Mouse (Mus musculus) midbrain, embryonic 15.5 days (tissue): Measurements from ENCODE around the gene Gm8773. TPM values are rescaled to one million over a fixed set of nuclear protein-coding genes. Genes with fewer than 3 reads are reported as not detected.

Experiments
- ATAC-seq: fragments of 200-750 bp; cut with Nextera tagmentation; replicated peaks from 2 replicates; pipeline ENCODE4 v1.8.0; 2017; ENCODE audit warnings: moderate TSS enrichment
- H3K27ac ChIP-seq: fragments of 300-500 bp; sonication (generic); 2 replicates; pipeline ENCODE4 v1.5.1; 2015; ENCODE audit warnings: mild to moderate bottlenecking, inconsistent platforms
- H3K27me3 ChIP-seq: fragments of 300-500 bp; sonication (generic); replicated peaks from 2 replicates; pipeline ENCODE4 v1.6.1; 2015; ENCODE audit warnings: inconsistent platforms
- H3K36me3 ChIP-seq: fragments of 300-500 bp; sonication (generic); replicated peaks from 2 replicates; pipeline ENCODE4 v1.6.1; 2015; ENCODE audit warnings: inconsistent platforms
- H3K4me1 ChIP-seq: fragments of 300-500 bp; sonication (generic); 2 replicates; pipeline ENCODE4 v1.6.1; 2015; ENCODE audit warnings: inconsistent platforms
- H3K4me2 ChIP-seq: fragments of 300-500 bp; sonication (generic); 2 replicates; pipeline ENCODE4 v1.6.1; 2015; ENCODE audit warnings: inconsistent platforms, mild to moderate bottlenecking, moderate library complexity
- H3K4me3 ChIP-seq: fragments of 300-500 bp; sonication (generic); 2 replicates; pipeline ENCODE4 v1.5.1; 2015; ENCODE audit warnings: mild to moderate bottlenecking, inconsistent platforms
- H3K9ac ChIP-seq: fragments of 300-500 bp; sonication (generic); 2 replicates; pipeline ENCODE4 v1.6.1; 2015; ENCODE audit warnings: mild to moderate bottlenecking, inconsistent platforms
- H3K9me3 ChIP-seq: fragments of 300-500 bp; sonication (generic); 2 replicates; pipeline ENCODE4 v1.6.1; 2016; ENCODE audit warnings: inconsistent platforms
- WGBS: fragments of 180-500 bp; shearing (Covaris S2); methylation state at CpG from one replicate; pipeline ENCODE4 v1.1.7; 2015; ENCODE audit warnings: mixed read lengths; 5-methylcytosine and 5-hydroxymethylcytosine counted together
- polyA plus RNA-seq: library from polyadenylated mRNA; unstranded; fragments of >200 nt; fragmentation: Nextera tagmentation; extraction: Ambion mirVana; gene quantifications from 2 replicates; pipeline ENCODE4 v1.2.1, GENCODE M21; 2015

Gm8773 gene
- polyA plus RNA-seq = 12.0 and 12.5 TPM in 2 replicates

DNA sequence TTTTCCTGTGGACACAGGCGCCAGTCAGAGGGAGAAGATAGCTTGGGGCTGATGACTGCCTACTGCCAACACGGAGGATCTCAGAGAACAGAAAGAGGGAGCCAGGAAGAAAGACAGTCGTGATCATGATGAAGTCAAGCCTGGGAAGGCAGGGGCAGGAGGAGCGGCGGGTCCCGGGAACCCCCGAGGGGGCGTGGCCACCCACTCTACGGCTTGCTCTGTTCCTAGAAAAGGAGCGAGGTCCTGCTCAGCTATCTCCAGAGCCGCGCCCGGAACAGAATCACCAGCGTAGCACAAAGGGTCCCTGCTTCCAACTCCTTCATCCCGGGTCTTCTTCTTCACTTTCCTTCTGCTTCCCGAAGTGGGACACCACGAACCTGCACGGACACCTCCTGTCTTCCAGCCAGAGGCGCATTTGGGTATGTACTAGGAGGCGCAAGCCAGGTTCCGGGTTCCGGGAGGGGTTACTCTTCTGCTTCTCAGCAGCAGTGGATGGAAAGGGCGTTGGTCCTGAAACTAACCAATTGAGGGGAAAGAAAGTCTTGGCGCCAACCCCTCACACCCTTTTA, at the start of gene Gm8773:
Gm8773 (plus strand) TSS at position 51 of the 569 bp plus-strand sequence.
- Histone ChIP-seq H3K4me2 (peak within 1 kb of the TSS; percentile 91), H3K9me3 (no peaks in the 10 kb centered on the region), H3K27ac (no peak within 1 kb of the TSS), H3K9ac (peak within 1 kb of the TSS; percentile 56), H3K36me3 (no peaks in the 10 kb centered on the region), H3K4me3 (peak within 1 kb of the TSS; percentile 66), H3K27me3 (no peaks in the 10 kb centered on the region), H3K4me1 (no peaks in the 10 kb centered on the region)
- under 1% methylated on average over 24 of the region's 24 CpGs for WGBS
- ATAC-seq = peak; percentile 90

DNA sequence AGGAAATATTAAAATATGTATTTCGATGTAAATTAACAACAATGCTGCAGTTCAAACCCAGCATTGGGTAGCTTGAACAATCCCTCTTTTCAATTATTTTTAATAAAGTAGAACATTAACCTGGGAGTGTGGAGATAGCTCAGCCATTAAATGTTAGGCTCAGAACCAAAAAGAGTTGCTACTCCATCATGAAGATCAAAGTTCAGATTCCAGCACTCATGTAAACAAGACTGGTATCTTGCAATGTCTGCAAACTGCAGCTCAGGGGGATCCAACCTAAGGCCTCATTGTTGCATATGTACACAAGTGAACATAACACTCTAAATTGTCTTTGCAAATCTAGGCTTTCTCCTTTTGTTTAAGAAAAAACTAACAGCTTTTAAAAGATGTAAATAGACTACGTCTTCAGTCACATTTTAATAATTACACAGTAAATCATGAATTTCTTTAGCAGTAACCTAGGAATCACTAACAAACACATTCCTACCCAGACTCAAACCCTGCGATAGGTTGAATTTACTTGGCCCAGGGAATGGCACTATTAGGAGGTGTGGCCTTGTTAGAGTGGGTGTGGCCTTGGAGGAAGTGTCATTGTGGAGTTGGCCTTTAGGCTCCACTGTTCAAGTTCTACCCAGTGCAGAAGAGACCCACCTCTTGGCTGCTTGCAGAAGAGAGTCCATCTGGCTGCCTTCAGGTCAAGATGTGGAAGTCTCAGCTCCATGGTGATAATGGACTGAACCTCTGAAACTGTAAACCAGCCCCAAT, 39.8 kb upstream of the Gm8773 start:
- H3K9me3 ChIP-seq = no peaks in the 10 kb centered on the region
- H3K4me2 ChIP-seq = no peak overlapping the region
- no peak overlapping the region for H3K4me3 ChIP-seq
- H3K36me3 ChIP-seq = peaks cover 8% of the 10 kb centered on the region
- H3K27ac ChIP-seq = no peak overlapping the region
- WGBS = 92% methylated on average over 3 of the region's 3 CpGs
- H3K27me3 ChIP-seq = no peaks in the 10 kb centered on the region
- H3K4me1 ChIP-seq = no peaks in the 10 kb centered on the region
- H3K9ac ChIP-seq = no peak overlapping the region
- no peak for ATAC-seq

GRCm38 (mm10) chr5:5536131-5536530, 37.5 kb upstream of the Gm8773 start:
- H3K4me3 ChIP-seq = no peak overlapping the region
- ATAC-seq = no peak
- no peaks in the 10 kb centered on the region for H3K9me3 ChIP-seq
- no peaks in the 10 kb centered on the region for H3K27me3 ChIP-seq
- H3K9ac ChIP-seq = no peak overlapping the region
- peaks cover 13% of the 10 kb centered on the region for H3K36me3 ChIP-seq
- H3K4me1 ChIP-seq = no peaks in the 10 kb centered on the region
- 88% methylated on average over 1 of the region's 1 CpGs for WGBS
- H3K27ac ChIP-seq = no peak overlapping the region
- no peak overlapping the region for H3K4me2 ChIP-seq

GRCm38 (mm10) chr5:5539771-5540170, 33.8 kb upstream of the Gm8773 start:
- Histone ChIP-seq H3K27me3 (no peaks in the 10 kb centered on the region), H3K4me1 (no peaks in the 10 kb centered on the region), H3K9ac (no peak overlapping the region), H3K36me3 (peaks cover 30% of the 10 kb centered on the region), H3K4me2 (no peak overlapping the region), H3K9me3 (no peaks in the 10 kb centered on the region), H3K27ac (no peak overlapping the region), H3K4me3 (no peak overlapping the region)
- 61% methylated on average over 3 of the region's 3 CpGs for WGBS
- no peak for ATAC-seq

- H3K9me3 ChIP-seq = no peaks in the 10 kb centered on the region
- H3K9ac ChIP-seq = no peak overlapping the region
- H3K27ac ChIP-seq = no peak overlapping the region
- no peak overlapping the region for H3K4me3 ChIP-seq
- H3K36me3 ChIP-seq = peaks cover 30% of the 10 kb centered on the region
- H3K4me2 ChIP-seq = no peak overlapping the region
- no peak for ATAC-seq
- 35% methylated on average over 3 of the region's 3 CpGs for WGBS
- no peaks in the 10 kb centered on the region for H3K4me1 ChIP-seq
- no peaks in the 10 kb centered on the region for H3K27me3 ChIP-seq
Observed at GRCm38 (mm10) chr5:5540385-5540784, 33.2 kb upstream of the Gm8773 start.

DNA sequence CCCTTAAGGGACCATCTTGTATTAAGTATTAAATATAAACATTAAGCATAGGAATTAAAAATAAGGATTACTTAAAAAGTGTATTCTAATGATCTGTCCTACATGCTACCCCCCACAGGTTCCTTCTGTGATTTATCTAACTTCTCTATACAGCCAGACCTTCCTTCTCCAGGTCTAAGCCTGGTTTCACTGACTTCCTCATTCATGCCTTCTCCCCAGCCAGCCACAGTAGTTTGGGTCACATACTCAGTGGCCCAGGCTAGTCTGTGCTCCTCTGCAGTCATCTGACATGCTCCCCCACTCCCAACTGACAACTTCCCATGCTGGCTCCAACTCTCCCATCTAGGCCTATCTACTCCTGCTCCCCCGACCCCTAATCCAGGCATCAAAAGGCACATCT, 22.5 kb upstream of the Gm8773 start:
- no peak overlapping the region for H3K4me2 ChIP-seq
- no peak for ATAC-seq
- no peak overlapping the region for H3K27ac ChIP-seq
- no peaks in the 10 kb centered on the region for H3K9me3 ChIP-seq
- H3K36me3 ChIP-seq = peaks cover 15% of the 10 kb centered on the region
- no peak overlapping the region for H3K4me3 ChIP-seq
- WGBS = 95% methylated on average over 1 of the region's 1 CpGs
- H3K4me1 ChIP-seq = no peaks in the 10 kb centered on the region
- no peaks in the 10 kb centered on the region for H3K27me3 ChIP-seq
- H3K9ac ChIP-seq = no peak overlapping the region

- peak within 1 kb of the TSS; percentile 81 for H3K27ac ChIP-seq
- H3K9me3 ChIP-seq = no peaks in the 10 kb centered on the region
- peaks cover 20% of the 10 kb centered on the region for H3K4me1 ChIP-seq
- peaks cover 5% of the 10 kb centered on the region for H3K36me3 ChIP-seq
- no peaks in the 10 kb centered on the region for H3K27me3 ChIP-seq
- under 1% methylated on average over 43 of the region's 43 CpGs for WGBS
- H3K9ac ChIP-seq = peak within 1 kb of the TSS; percentile 53
- H3K4me3 ChIP-seq = peak within 1 kb of the TSS; percentile 70
- ATAC-seq = peak; percentile 100
- H3K4me2 ChIP-seq = peak within 1 kb of the TSS; percentile 64
Observed at GRCm38 (mm10) chr5:5559079-5559740, 14.4 kb upstream of the Gm8773 start, which contains the start of gene Gtpbp10. Gene Gtpbp10, minus strand, starts transcription at chr5:5559538.

DNA sequence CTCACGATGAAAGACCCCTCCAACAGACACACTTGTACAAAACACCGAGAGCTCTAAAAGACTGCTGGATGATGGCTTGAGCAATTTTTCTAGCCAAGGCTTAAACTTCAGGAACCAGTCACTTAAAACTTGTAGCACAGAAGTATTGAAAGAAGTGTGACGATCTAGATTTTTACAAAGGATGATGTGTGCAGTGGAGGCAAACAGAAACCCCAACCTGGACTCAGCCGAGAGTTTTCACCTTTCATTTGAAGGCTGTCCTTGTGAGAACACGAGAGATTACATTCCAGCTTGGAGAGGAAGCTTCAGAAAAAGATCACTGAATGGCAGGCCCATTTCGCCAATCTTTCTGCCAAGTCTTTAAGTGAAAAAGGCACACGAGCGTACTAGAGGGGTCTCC, 13.8 kb upstream of the Gm8773 start:
- peak overlapping the region; percentile 81 for H3K27ac ChIP-seq
- peaks cover 20% of the 10 kb centered on the region for H3K4me1 ChIP-seq
- peak overlapping the region; percentile 70 for H3K4me3 ChIP-seq
- 39% methylated on average over 8 of the region's 8 CpGs for WGBS
- H3K9me3 ChIP-seq = no peaks in the 10 kb centered on the region
- peak overlapping the region; percentile 53 for H3K9ac ChIP-seq
- no peaks in the 10 kb centered on the region for H3K27me3 ChIP-seq
- H3K4me2 ChIP-seq = peak overlapping the region; percentile 64
- ATAC-seq = peak; percentile 53
- H3K36me3 ChIP-seq = no peaks in the 10 kb centered on the region

DNA sequence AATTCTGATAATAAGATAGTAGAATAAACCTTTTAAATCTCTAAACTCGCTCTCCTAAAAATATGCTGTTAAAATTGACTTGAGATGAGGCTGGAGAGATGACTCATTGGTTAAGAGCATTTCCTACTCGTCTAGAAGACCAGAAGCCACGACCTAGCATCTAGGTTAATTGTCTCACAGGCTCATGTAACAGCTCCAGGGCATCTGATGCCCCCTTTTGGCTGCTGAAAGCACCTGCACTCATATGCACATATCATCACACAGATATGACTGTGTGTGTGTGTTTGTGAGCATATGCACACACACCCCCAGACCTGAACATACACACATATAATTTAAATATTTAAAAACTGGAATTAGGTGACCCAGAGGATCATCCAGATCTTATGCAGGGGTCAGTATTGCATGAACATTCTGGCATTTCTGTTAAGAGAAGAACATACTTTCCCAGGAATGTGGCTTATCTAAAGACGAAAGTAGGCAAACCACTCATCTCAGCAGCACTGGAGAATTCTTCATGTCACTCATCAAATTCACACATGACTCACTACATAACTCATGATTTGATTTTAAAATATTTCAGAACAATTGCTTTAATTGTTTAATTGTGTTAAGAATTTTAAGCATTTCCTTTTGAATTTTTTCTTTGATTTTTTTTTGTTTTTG, 12.4 kb upstream of the Gm8773 start:
- H3K4me2 ChIP-seq = no peak overlapping the region
- 80% methylated on average over 4 of the region's 4 CpGs for WGBS
- no peak overlapping the region for H3K9ac ChIP-seq
- ATAC-seq = no peak
- H3K4me3 ChIP-seq = no peak overlapping the region
- H3K36me3 ChIP-seq = no peaks in the 10 kb centered on the region
- H3K27ac ChIP-seq = no peak overlapping the region
- H3K27me3 ChIP-seq = no peaks in the 10 kb centered on the region
- no peaks in the 10 kb centered on the region for H3K9me3 ChIP-seq
- peaks cover 20% of the 10 kb centered on the region for H3K4me1 ChIP-seq

- H3K4me1 ChIP-seq = peaks cover 20% of the 10 kb centered on the region
- H3K36me3 ChIP-seq = no peaks in the 10 kb centered on the region
- ATAC-seq = no peak
- no peak overlapping the region for H3K9ac ChIP-seq
- H3K4me3 ChIP-seq = no peak overlapping the region
- H3K27ac ChIP-seq = no peak overlapping the region
- H3K9me3 ChIP-seq = no peaks in the 10 kb centered on the region
- H3K27me3 ChIP-seq = no peaks in the 10 kb centered on the region
- no peak overlapping the region for H3K4me2 ChIP-seq
- 72% methylated on average over 3 of the region's 3 CpGs for WGBS
Observed at GRCm38 (mm10) chr5:5562435-5562834, 11.2 kb upstream of the Gm8773 start.

- no peak overlapping the region for H3K4me2 ChIP-seq
- H3K9me3 ChIP-seq = no peaks in the 10 kb centered on the region
- H3K36me3 ChIP-seq = no peaks in the 10 kb centered on the region; the same call in 1 of the 2 replicates
- H3K27ac ChIP-seq = no peak overlapping the region
- no peaks in the 10 kb centered on the region for H3K27me3 ChIP-seq
- WGBS = 85% methylated on average over 3 of the region's 3 CpGs
- ATAC-seq = no peak
- no peaks in the 10 kb centered on the region for H3K4me1 ChIP-seq
- no peak overlapping the region for H3K4me3 ChIP-seq
- H3K9ac ChIP-seq = no peak overlapping the region
Observed at GRCm38 (mm10) chr5:5587686-5588085, 14.1 kb downstream of the Gm8773 start.

- no peaks in the 10 kb centered on the region for H3K4me1 ChIP-seq
- no peak overlapping the region for H3K4me3 ChIP-seq
- no peak overlapping the region for H3K27ac ChIP-seq
- H3K4me2 ChIP-seq = no peak overlapping the region
- no peaks in the 10 kb centered on the region for H3K27me3 ChIP-seq
- no peak for ATAC-seq
- no peak overlapping the region for H3K9ac ChIP-seq
- no peaks in the 10 kb centered on the region for H3K9me3 ChIP-seq
- no peaks in the 10 kb centered on the region for H3K36me3 ChIP-seq
- WGBS = 71% methylated on average over 3 of the region's 3 CpGs
Observed at GRCm38 (mm10) chr5:5610540-5610939, 36.9 kb downstream of the Gm8773 start.
